Mouse (Mus musculus) hindbrain, embryonic 13.5 days (tissue): ENCODE measurements at regions not wholly inside any gene's neighbourhood (a gene's known extent, or its start where the extent isn't known, plus 50 kb on each side); places are given as distances from the start of the nearest gene placed in this dataset.

Experiments
- ATAC-seq: fragments of 200-750 bp; cut with Nextera tagmentation; 2 replicates; pipeline ENCODE4 v1.8.0; 2017; ENCODE audit warnings: moderate TSS enrichment; ENCODE audit not compliant: low FRiP score
- H3K27ac ChIP-seq: fragments of 300-500 bp; sonication (generic); 2 replicates; pipeline ENCODE4 v1.5.1; 2015; ENCODE audit warnings: inconsistent platforms, mild to moderate bottlenecking, moderate library complexity
- H3K27me3 ChIP-seq: fragments of 300-500 bp; sonication (generic); 2 replicates; pipeline ENCODE4 v1.6.1; 2015; ENCODE audit warnings: mild to moderate bottlenecking, inconsistent platforms
- H3K36me3 ChIP-seq: fragments of 300-500 bp; sonication (generic); 2 replicates; pipeline ENCODE4 v1.6.1; 2015; ENCODE audit warnings: mild to moderate bottlenecking, inconsistent platforms
- H3K4me1 ChIP-seq: fragments of 300-500 bp; sonication (generic); replicated peaks from 2 replicates; pipeline ENCODE4 v1.6.1; 2015; ENCODE audit warnings: inconsistent platforms
- H3K4me2 ChIP-seq: fragments of 300-500 bp; sonication (generic); 2 replicates; pipeline ENCODE4 v1.6.1; 2015; ENCODE audit warnings: inconsistent platforms, mild to moderate bottlenecking, moderate library complexity
- H3K4me3 ChIP-seq: fragments of 300-500 bp; sonication (generic); 2 replicates; pipeline ENCODE4 v1.5.1; 2015; ENCODE audit warnings: mild to moderate bottlenecking, inconsistent platforms
- H3K9ac ChIP-seq: fragments of 300-500 bp; sonication (generic); 2 replicates; pipeline ENCODE4 v1.6.1; 2015; ENCODE audit warnings: mild to moderate bottlenecking, inconsistent platforms
- H3K9me3 ChIP-seq: fragments of 300-500 bp; sonication (generic); 2 replicates; pipeline ENCODE4 v1.6.1; 2016; ENCODE audit warnings: inconsistent platforms
- WGBS: fragments of 180-500 bp; shearing (Covaris S2); methylation state at CpG from one replicate; pipeline ENCODE4 v1.1.7; 2015; 5-methylcytosine and 5-hydroxymethylcytosine counted together

GRCm38 (mm10) chr9:113517756-113518155 is 190.3 kb downstream of the Pdcd6ip start:
- H3K27ac ChIP-seq: no peak overlapping the region
- no peak for ATAC-seq

GRCm38 (mm10) chr9:113515703-113516020 is 192.4 kb downstream of the Pdcd6ip start:
- ATAC-seq: no peak
- H3K27ac ChIP-seq: no peak overlapping the region

More at GRCm38 (mm10) chr9:113517756-113518155, 190.3 kb downstream of the Pdcd6ip start:
- H3K4me2 ChIP-seq: no peak overlapping the region
- H3K4me3 ChIP-seq: no peak overlapping the region
- 91% methylated on average over 6 of the region's 6 CpGs for WGBS
- H3K27me3 ChIP-seq: no peaks in the 10 kb centered on the region
- H3K9ac ChIP-seq: no peak overlapping the region
- H3K4me1 ChIP-seq: peaks cover 15% of the 10 kb centered on the region
- H3K9me3 ChIP-seq: no peaks in the 10 kb centered on the region
- no peaks in the 10 kb centered on the region for H3K36me3 ChIP-seq

GRCm38 (mm10) chr9:113514846-113515702 is 193.0 kb downstream of the Pdcd6ip start:
- 81% methylated on average over 23 of the region's 23 CpGs for WGBS
- Histone ChIP-seq H3K27me3 (no peaks in the 10 kb centered on the region), H3K4me3 (no peak overlapping the region), H3K36me3 (no peaks in the 10 kb centered on the region), H3K9me3 (no peaks in the 10 kb centered on the region), H3K4me1 (peaks cover 15% of the 10 kb centered on the region), H3K27ac (peak overlapping the region; percentile 18; the same call in 1 of the 2 replicates), H3K4me2 (no peak overlapping the region), H3K9ac (no peak overlapping the region)
- no peak for ATAC-seq

More at GRCm38 (mm10) chr9:113515703-113516020, 192.4 kb downstream of the Pdcd6ip start:
- 83% methylated on average over 6 of the region's 6 CpGs for WGBS
- Histone ChIP-seq H3K4me2 (no peak overlapping the region), H3K36me3 (no peaks in the 10 kb centered on the region), H3K9me3 (no peaks in the 10 kb centered on the region), H3K9ac (no peak overlapping the region), H3K4me3 (no peak overlapping the region), H3K4me1 (peaks cover 15% of the 10 kb centered on the region), H3K27me3 (no peaks in the 10 kb centered on the region)

GRCm38 (mm10) chr9:113511302-113511701 is 196.8 kb downstream of the Pdcd6ip start:
- Histone ChIP-seq H3K27me3 (no peaks in the 10 kb centered on the region), H3K4me2 (no peak overlapping the region), H3K9me3 (no peaks in the 10 kb centered on the region), H3K9ac (no peak overlapping the region), H3K4me1 (peaks cover 39% of the 10 kb centered on the region), H3K4me3 (no peak overlapping the region), H3K36me3 (no peaks in the 10 kb centered on the region), H3K27ac (no peak overlapping the region)
- 82% methylated on average over 5 of the region's 5 CpGs for WGBS
- no peak for ATAC-seq

- Histone ChIP-seq H3K36me3 (no peaks in the 10 kb centered on the region), H3K27ac (no peak overlapping the region), H3K4me3 (no peak overlapping the region), H3K4me1 (peaks cover 32% of the 10 kb centered on the region), H3K9me3 (no peaks in the 10 kb centered on the region), H3K9ac (no peak overlapping the region), H3K27me3 (no peaks in the 10 kb centered on the region), H3K4me2 (no peak overlapping the region)
- 83% methylated on average over 7 of the region's 7 CpGs for WGBS
- ATAC-seq: no peak
These were observed 198.7 kb downstream of the Pdcd6ip start for GRCm38 (mm10) chr9:113509368-113509767.

- no peaks in the 10 kb centered on the region for H3K36me3 ChIP-seq
- H3K27me3 ChIP-seq: no peaks in the 10 kb centered on the region
- peaks cover 32% of the 10 kb centered on the region for H3K4me1 ChIP-seq
- H3K4me3 ChIP-seq: no peak overlapping the region
- no peak overlapping the region for H3K9ac ChIP-seq
- H3K27ac ChIP-seq: 0 out of 2 replicates have a peak overlapping the region, but pooled peaks have one; percentile 78
- H3K9me3 ChIP-seq: no peaks in the 10 kb centered on the region
- 91% methylated on average over 3 of the region's 3 CpGs for WGBS
- no peak for ATAC-seq
- no peak overlapping the region for H3K4me2 ChIP-seq
These were observed 199.2 kb downstream of the Pdcd6ip start for GRCm38 (mm10) chr9:113508821-113509220.

GRCm38 (mm10) chr9:113507561-113508460 is 200.2 kb downstream of the Pdcd6ip start:
- Histone ChIP-seq H3K36me3 (no peaks in the 10 kb centered on the region), H3K27ac (peak overlapping the region; percentile 78), H3K4me1 (peaks cover 32% of the 10 kb centered on the region), H3K9ac (no peak overlapping the region), H3K27me3 (no peaks in the 10 kb centered on the region), H3K9me3 (no peaks in the 10 kb centered on the region), H3K4me3 (no peak overlapping the region), H3K4me2 (0 out of 2 replicates have a peak overlapping the region, but pooled peaks have one; percentile 9)
- WGBS: 63% methylated on average over 20 of the region's 20 CpGs
- ATAC-seq: peak; percentile 81

- ATAC-seq: no peak
These were observed 208.8 kb downstream of the Pdcd6ip start for GRCm38 (mm10) chr9:113499246-113499645.

GRCm38 (mm10) chr9:113496176-113496732 is 211.8 kb downstream of the Pdcd6ip start:
- H3K27me3 ChIP-seq: no peaks in the 10 kb centered on the region
- no peak overlapping the region for H3K4me2 ChIP-seq
- no peak overlapping the region for H3K27ac ChIP-seq
- no peak overlapping the region for H3K4me3 ChIP-seq
- H3K9me3 ChIP-seq: peaks cover 4% of the 10 kb centered on the region; the same call in 1 of the 2 replicates
- no peaks in the 10 kb centered on the region for H3K36me3 ChIP-seq
- H3K4me1 ChIP-seq: no peaks in the 10 kb centered on the region
- ATAC-seq: no peak
- no peak overlapping the region for H3K9ac ChIP-seq
- 37% methylated on average over 7 of the region's 7 CpGs for whole genome bisulfite sequencing

More at GRCm38 (mm10) chr9:113499246-113499645, 208.8 kb downstream of the Pdcd6ip start:
- Histone ChIP-seq H3K4me1 (no peaks in the 10 kb centered on the region), H3K4me3 (no peak overlapping the region), H3K27me3 (no peaks in the 10 kb centered on the region), H3K9me3 (peaks cover 4% of the 10 kb centered on the region; the same call in 1 of the 2 replicates), H3K9ac (no peak overlapping the region), H3K4me2 (no peak overlapping the region), H3K27ac (no peak overlapping the region), H3K36me3 (no peaks in the 10 kb centered on the region)
- WGBS: 80% methylated on average over 5 of the region's 5 CpGs

- ATAC-seq: no peak
- 86% methylated on average over 6 of the region's 6 CpGs for WGBS
- Histone ChIP-seq H3K4me3 (no peak overlapping the region), H3K36me3 (no peaks in the 10 kb centered on the region), H3K9me3 (no peaks in the 10 kb centered on the region; the same call in 1 of the 2 replicates), H3K9ac (no peak overlapping the region), H3K4me1 (0 out of 2 replicates have a peak, but pooled peaks cover 3% of the 10 kb centered on the region), H3K27me3 (0 out of 2 replicates have a peak, but pooled peaks cover 4% of the 10 kb centered on the region), H3K4me2 (no peak overlapping the region), H3K27ac (no peak overlapping the region)
These were observed 219.4 kb downstream of the Pdcd6ip start for GRCm38 (mm10) chr9:113488651-113489050.

- Histone ChIP-seq H3K4me1 (0 out of 2 replicates have a peak, but pooled peaks cover 3% of the 10 kb centered on the region), H3K9ac (no peak overlapping the region), H3K4me3 (no peak overlapping the region), H3K36me3 (no peaks in the 10 kb centered on the region), H3K27me3 (0 out of 2 replicates have a peak, but pooled peaks cover 4% of the 10 kb centered on the region), H3K27ac (no peak overlapping the region), H3K9me3 (no peaks in the 10 kb centered on the region; the same call in 1 of the 2 replicates), H3K4me2 (no peak overlapping the region)
- 30% methylated on average over 6 of the region's 6 CpGs for WGBS
- ATAC-seq: peak; percentile 66; the same call in 1 of the 2 replicates
These were observed 221.5 kb downstream of the Pdcd6ip start for GRCm38 (mm10) chr9:113486494-113487081.
